Mouse (Mus musculus) regulatory T cell (primary cell): ENCODE measurements around the gene Pomgnt2.

ENCODE experiments used
- in situ Hi-C: fragments of 300-600 bp; cut with MboI, MseI; formaldehyde crosslinking; loops from one replicate; pipeline ENCODE4 v1.15.1; 2025; ENCODE audit warnings: high pct_unique_total_duplicates

The Pomgnt2 gene

GRCm38 (mm10) chr9:122013629-122014028 is 16.7 kb upstream of the Pomgnt2 start:
- in situ Hi-C loops = no loop called here

DNA sequence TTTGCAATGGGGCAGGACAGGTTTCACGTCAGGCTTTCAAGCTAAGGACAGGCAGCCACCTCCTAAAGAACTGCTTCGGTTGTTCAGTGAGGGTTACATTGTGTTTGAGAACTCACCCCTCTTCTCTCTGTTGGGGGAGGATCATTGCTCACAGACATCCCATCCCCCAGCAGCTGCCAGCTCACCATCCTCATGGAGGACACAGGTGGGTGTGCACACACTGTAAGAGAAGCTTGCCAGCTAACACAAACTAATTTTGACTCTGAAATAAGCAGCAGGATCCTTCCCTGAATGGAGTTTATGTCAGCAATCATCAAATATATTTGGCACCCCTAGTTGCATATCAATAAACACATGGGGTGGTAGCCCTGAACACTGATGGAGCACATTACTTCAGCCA is 15.9 kb upstream of the Pomgnt2 start:
- in situ Hi-C loops = no loop called here

DNA sequence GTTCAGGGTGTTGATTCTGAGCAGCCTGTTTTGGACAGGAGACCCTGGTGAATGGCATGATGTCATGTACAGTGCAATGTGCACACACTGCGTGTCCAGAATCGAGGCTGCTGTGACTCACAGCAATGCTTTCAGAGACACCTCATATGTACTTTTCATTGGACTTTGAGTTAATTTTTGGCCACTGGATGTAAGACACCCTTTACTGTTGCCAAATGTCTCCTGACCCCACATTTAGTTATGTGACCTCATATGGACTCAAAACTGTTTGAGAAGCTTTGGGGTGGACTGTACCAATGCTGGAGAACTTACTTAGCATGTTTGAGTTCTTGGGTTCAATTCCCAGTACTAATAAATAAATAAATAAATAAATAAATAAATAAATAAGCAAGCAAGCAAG is 13.8 kb upstream of the Pomgnt2 start:
- in situ Hi-C loops = no loop called here

DNA sequence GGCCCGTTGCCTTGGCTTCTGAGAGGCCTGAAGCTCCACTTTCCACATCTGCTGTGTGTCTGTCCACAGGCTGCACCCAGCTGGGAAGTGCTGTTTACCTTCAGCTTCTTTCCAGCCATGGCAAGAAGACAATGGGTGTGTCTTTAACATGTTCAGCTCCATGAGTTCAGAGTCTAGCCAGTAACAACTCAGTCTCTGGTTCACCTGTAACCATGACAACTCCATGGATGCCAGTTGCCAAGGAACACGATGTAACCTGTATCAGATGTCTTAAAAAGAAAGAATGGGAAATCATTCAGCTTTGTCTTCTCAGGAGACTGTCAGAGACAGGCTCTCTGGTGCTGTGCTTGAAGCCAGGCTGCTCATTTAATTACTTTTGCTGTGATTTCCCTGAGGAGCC is 12.0 kb upstream of the Pomgnt2 start:
- in situ Hi-C loops = no loop called here

DNA sequence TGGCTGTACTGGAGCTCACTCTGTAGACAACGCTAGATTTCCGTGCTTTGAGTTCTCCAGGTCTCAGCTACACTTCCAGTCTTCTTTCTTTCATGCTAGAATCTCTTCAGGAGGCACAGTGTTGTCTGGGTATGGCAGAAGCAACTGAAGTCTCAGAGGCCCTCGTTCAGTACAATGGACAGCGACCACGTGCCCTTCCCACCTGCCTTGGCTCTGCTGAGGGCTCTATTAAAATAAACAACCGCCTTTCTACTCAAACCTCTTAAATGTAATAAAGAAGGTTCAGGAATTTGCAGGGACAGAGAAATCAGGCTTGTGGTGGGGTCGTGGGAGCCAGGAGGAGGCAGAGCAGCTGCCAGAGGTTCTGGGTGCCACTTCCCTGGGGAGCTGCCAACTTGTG is 9.7 kb upstream of the Pomgnt2 start:
- in situ Hi-C loops = no loop called here

- in situ Hi-C loops = no loop called here
These were observed 9.3 kb upstream of the Pomgnt2 start for GRCm38 (mm10) chr9:122006175-122006574.

DNA sequence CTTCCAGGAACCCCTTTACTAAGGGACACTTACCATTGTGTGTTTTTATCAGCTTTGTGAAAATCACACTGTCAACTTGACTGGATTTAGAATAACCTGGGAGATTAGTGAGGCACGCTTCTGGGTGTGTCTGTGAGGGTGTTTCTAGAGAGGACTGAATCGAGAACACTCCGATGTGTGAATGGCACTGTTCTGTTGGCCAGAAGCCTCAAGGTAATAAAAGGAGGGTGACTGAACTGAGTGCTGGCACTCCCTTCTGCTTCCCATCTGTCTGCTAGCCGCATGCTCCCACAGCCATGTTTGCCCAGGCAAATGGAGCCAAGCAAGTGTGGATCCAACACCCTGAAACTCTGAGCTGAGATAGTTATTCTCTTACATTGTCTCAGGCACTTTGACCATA is 1.1 kb upstream of the Pomgnt2 start:
- in situ Hi-C loops = loop anchor here (25.0 kb wide), 1 partner anchor 161 kb away; the partner anchor contains the start of gene Ccdc13

- in situ Hi-C loops = loop anchor here (25.0 kb wide), 1 partner anchor 158 kb away; the partner anchor contains the start of gene Ccdc13
These were observed 1.3 kb downstream of the Pomgnt2 start for GRCm38 (mm10) chr9:121995508-121996131.

GRCm38 (mm10) chr9:121995077-121995476 is 1.8 kb downstream of the Pomgnt2 start:
- in situ Hi-C loops = loop anchor here (25.0 kb wide), 1 partner anchor 158 kb away; the partner anchor contains the start of gene Ccdc13

- in situ Hi-C loops = loop anchor here (25.0 kb wide), 1 partner anchor 156 kb away; the partner anchor contains the start of gene Ccdc13
These were observed 3.9 kb downstream of the Pomgnt2 start for GRCm38 (mm10) chr9:121993047-121993446.

GRCm38 (mm10) chr9:121991041-121991440 is 5.9 kb downstream of the Pomgnt2 start:
- in situ Hi-C loops = loop anchor here (25.0 kb wide), 1 partner anchor 154 kb away; the partner anchor contains the start of gene Ccdc13

DNA sequence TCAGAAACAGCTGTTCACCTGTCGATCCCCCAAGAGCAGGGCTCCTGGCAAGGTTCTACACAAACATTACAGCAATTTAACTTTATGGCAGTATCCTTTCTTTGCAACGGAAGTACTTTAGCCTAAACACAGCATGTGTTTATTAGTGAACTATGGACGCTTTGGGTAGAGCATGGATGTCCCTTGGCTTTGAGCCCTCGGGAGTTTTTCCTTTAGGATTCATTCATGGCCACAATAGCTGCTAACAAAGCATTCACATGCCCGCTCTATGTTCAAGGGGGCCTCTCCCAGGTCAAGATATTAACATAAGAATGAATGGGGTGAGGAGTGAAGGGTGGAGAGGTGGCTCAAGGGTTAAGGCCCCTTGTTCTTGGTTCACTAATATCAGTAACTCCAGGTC is 7.4 kb downstream of the Pomgnt2 start:
- in situ Hi-C loops = loop anchor here (25.0 kb wide), 1 partner anchor 152 kb away; the partner anchor contains the start of gene Ccdc13

DNA sequence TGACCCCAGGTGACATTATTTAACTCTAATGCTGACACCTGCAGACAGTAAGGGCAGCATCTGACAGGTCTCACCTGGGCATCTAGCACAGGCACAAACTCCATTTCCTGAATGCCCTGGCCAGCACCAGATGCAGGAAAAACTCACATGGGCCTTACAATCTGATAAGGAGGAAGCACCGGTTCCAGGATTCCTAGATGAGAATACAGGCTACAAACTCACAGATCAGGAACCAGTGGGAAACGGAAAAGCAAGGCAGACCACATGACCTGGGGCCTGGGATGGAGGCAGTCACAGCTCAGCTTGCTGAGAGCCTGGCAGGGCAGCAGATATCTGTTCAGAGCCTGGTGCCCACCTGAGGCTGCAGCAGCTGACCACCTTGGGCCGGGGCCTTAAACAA is 8.0 kb downstream of the Pomgnt2 start:
- in situ Hi-C loops = loop anchor here (25.0 kb wide), 1 partner anchor 152 kb away; the partner anchor contains the start of gene Ccdc13

DNA sequence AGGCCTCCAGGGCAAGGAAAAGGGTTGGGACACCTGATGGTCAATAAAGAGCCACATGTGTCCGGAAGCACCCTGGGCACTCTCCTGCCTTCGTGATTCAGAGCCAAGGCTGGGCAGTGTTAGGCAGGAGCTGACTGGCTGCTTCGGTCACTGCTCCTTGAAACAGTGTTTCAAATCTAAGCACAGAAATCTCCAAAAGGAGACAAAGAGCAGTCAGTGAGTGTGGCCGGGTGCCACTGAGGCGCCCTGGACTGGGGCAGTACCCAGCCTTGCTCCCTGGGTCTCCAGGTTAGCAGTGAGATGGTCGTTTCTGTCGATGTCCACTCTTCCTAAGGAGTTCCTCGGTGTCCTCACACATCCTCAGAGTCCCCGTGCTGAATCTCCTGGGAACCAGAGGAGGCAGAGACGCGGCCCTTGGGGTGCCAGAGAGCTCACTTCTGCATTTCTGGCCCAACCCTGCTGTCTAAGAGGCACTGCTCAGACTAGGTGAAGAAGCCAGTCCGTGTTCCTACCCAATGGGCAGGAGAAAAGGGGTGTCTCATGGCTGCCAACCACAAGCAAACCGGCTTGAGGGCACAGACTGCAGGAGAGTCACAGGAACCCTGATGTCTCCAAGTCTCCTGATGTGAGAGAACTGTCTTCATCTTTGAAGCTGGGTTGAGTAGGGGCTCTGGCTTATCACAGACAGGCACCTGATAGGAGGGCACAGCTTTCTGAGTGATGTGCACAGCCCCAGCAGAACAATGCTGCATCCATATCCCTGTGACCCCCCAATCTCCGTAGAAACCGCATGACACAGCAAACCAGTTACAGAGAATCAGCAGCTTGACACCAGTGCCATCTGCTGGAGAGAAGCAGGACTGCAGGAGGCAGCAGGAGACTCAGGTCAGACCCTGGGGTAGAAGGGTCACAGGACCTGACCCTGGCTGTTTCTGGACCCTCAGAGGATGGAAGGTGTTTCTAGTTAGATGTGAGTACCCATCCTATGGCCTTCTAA is 12.1 kb downstream of the Pomgnt2 start:
- in situ Hi-C loops = loop anchor here (25.0 kb wide), 1 partner anchor 147 kb away; the partner anchor contains the start of gene Ccdc13

DNA sequence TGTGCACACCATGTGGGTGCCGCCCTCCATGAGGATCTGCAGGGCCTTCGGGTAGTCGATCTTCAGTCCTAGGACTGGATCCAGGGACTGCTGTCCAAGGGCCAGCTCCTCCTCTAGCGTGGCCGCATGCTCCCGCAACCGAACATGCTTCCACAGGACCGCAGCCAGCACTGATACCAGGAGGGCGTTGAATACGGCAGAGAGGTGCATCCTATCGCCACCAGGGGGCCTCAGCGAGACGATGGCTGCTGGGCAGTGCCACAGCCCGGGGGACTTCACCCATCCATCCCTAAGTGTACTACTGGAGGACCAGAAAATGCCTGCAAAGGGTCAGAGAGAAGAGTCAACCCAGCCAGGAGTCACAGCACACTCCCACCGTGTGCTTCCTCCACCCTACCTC is 13.4 kb downstream of the Pomgnt2 start:
- in situ Hi-C loops = loop anchor here (25.0 kb wide), 1 partner anchor 146 kb away; the partner anchor contains the start of gene Ccdc13

DNA sequence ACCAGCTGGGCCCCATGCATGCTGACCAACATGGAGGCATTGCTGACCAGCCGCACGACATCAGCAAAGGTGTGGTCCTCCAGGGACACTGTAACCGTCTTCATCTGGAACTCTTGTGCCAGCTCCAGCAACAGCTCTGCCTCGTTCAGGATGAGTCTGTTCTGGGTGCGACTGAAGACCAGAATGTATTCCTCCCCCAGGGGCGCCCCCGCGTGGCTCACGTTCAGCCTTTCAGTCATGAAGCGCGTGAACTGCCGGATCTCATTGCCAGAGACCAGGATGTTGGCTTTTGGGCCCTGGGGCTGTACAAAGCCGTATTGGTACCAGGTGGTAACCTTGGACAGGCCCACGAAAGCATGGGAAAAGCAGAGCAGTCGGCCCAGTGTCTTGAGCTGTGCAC is 14.2 kb downstream of the Pomgnt2 start:
- in situ Hi-C loops = loop anchor here (25.0 kb wide), 1 partner anchor 145 kb away; the partner anchor contains the start of gene Ccdc13

- in situ Hi-C loops = loop anchor here (25.0 kb wide), 1 partner anchor 145 kb away; the partner anchor contains the start of gene Ccdc13
These were observed 14.7 kb downstream of the Pomgnt2 start for GRCm38 (mm10) chr9:121982214-121982613.

GRCm38 (mm10) chr9:121981466-121982105 is 15.3 kb downstream of the Pomgnt2 start:
- in situ Hi-C loops = loop anchor here (25.0 kb wide), 1 partner anchor 144 kb away; the partner anchor contains the start of gene Ccdc13

GRCm38 (mm10) chr9:121981046-121981445 is 15.9 kb downstream of the Pomgnt2 start:
- in situ Hi-C loops = loop anchor here (25.0 kb wide), 1 partner anchor 144 kb away; the partner anchor contains the start of gene Ccdc13

- in situ Hi-C loops = loop anchor here (25.0 kb wide), 1 partner anchor 138 kb away; the partner anchor contains the start of gene Ccdc13
These were observed 21.6 kb downstream of the Pomgnt2 start for GRCm38 (mm10) chr9:121975321-121975720.
